Mouse (Mus musculus) myocyte (in vitro differentiated cells): ENCODE results near the gene Pbx3. TPM values are rescaled to one million over a fixed set of nuclear protein-coding genes. Genes with fewer than 3 reads are reported as not detected.
A peak's percentile ranks its signal among the peaks of the same experiment; 100 is the strongest.

ENCODE experiments used
- H3K27me3 ChIP-seq: one replicate; pipeline ENCODE4 v1.6.1; 2011; ENCODE audit not compliant: control insufficient read depth, insufficient read depth, insufficient read length
- H3K36me3 ChIP-seq: one replicate; pipeline ENCODE4 v1.6.1; 2011; ENCODE audit not compliant: control insufficient read depth, insufficient read depth
- H3K4me2 ChIP-seq: one replicate; pipeline ENCODE4 v1.6.1; 2011; ENCODE audit warnings: low read depth, control low read depth
- H3K4me3 ChIP-seq: one replicate; pipeline ENCODE4 v1.5.1; 2011; ENCODE audit warnings: mild to moderate bottlenecking, control low read depth, moderate library complexity
- H3K79me2 ChIP-seq: one replicate; pipeline ENCODE4 v1.6.1; 2011; ENCODE audit not compliant: control insufficient read depth, insufficient read depth
- H3ac ChIP-seq: one replicate; pipeline ENCODE4 v1.6.1; 2011; ENCODE audit not compliant: control insufficient read depth, insufficient read length
- CEBPB ChIP-seq: IDR thresholded peaks from 2 replicates; pipeline ENCODE4 v1.6.1; 2011; ENCODE audit warnings: mild to moderate bottlenecking, moderate library complexity; ENCODE audit not compliant: poor library complexity, insufficient read depth, severe bottlenecking
- E2F4 ChIP-seq: IDR thresholded peaks from one replicate; pipeline ENCODE4 v1.6.1; 2011; ENCODE audit warnings: mild to moderate bottlenecking, control low read depth, moderate library complexity; ENCODE audit not compliant: insufficient read depth
- MAX ChIP-seq: IDR thresholded peaks from one replicate; pipeline ENCODE4 v1.6.1; 2011; ENCODE audit warnings: low read depth, mild to moderate bottlenecking, control low read depth
- MYOD1 ChIP-seq, 3 experiments: IDR thresholded peaks; one replicate each; pipeline ENCODE4 v1.6.1; 2011; ENCODE audit warnings: control low read depth in 2 of 3, low read depth in 2 of 3, mild to moderate bottlenecking in 2 of 3, moderate library complexity in 1 of 3; ENCODE audit not compliant: insufficient read length in 2 of 3, control insufficient read depth in 1 of 3
- MYOG ChIP-seq, 3 experiments: IDR thresholded peaks; one replicate each; pipeline ENCODE4 v1.6.1; 2011; ENCODE audit warnings: control low read depth in 2 of 3, low read depth in 2 of 3, mild to moderate bottlenecking in 2 of 3; ENCODE audit not compliant: insufficient read length in 2 of 3, control insufficient read depth in 1 of 3, insufficient read depth in 1 of 3
- POLR2A ChIP-seq: IDR thresholded peaks from one replicate; pipeline ENCODE4 v1.6.1; 2011; ENCODE audit warnings: low read depth, mild to moderate bottlenecking, control low read depth, moderate library complexity; ENCODE audit not compliant: insufficient read length
- POLR2AphosphoS2 ChIP-seq: IDR thresholded peaks from one replicate; pipeline ENCODE4 v1.6.1; 2011; ENCODE audit warnings: low read depth, control low read depth; ENCODE audit not compliant: insufficient read length
- REST ChIP-seq: IDR thresholded peaks from one replicate; pipeline ENCODE4 v1.6.1; 2011; ENCODE audit warnings: mild to moderate bottlenecking, control low read depth, moderate library complexity; ENCODE audit not compliant: insufficient read depth, insufficient read length
- SRF ChIP-seq: IDR thresholded peaks from one replicate; pipeline ENCODE4 v1.6.1; 2011; ENCODE audit warnings: low read depth; ENCODE audit not compliant: control insufficient read depth, insufficient read length
- TCF12 ChIP-seq: IDR thresholded peaks from one replicate; pipeline ENCODE4 v1.6.1; 2011; ENCODE audit warnings: mild to moderate bottlenecking, control low read depth; ENCODE audit not compliant: poor library complexity, insufficient read depth, severe bottlenecking
- TCF3 ChIP-seq: IDR thresholded peaks from one replicate; pipeline ENCODE4 v1.6.1; 2011; ENCODE audit warnings: low read depth, control low read depth; ENCODE audit not compliant: insufficient read length
- USF1 ChIP-seq: IDR thresholded peaks from one replicate; pipeline ENCODE4 v1.6.1; 2011; ENCODE audit warnings: low read depth, mild to moderate bottlenecking, control low read depth, moderate library complexity
- polyA plus RNA-seq: library from polyadenylated mRNA; unstranded; fragments of >200 nt; fragmentation: generic; extraction: Trizol; gene quantifications from one replicate; pipeline ENCODE4 v1.2.1, GENCODE M21; 2012; ENCODE audit warnings: missing spikeins

Pbx3 gene
- polyA plus RNA-seq, 1 experiment, result 6.1 TPM

DNA sequence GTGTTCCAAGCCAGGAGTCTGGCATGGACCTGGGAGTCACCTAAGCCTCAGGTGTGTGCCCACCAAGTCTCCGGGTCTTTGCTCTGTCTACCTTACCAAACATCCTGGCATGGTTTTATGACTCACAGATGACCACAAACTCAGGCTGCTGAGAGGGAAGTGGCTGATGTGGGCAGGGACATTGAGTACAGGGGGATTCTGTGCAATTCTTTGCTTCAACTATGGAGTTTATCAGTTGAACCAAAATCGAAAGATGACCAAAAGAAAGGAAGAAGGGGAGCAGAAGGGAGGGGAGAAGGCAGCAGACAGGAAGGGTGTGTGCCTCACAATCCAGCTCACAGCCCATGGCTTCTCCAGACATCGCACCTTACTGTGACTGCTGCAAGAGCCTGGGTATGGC is 210.5 kb downstream of the Pbx3 start:
- H3K4me3 ChIP-seq, result no peak overlapping the region
- TF ChIP-seq E2F4 (no peak), CEBPB (no peak), MYOG (IDR thresholded peaks at IDR 0.05; ENCODE audit: control insufficient read depth in 1 of 3, insufficient read depth in 1 of 3, insufficient read length in 2 of 3, low read depth in 2 of 3) (no peak), MAX (no peak), USF1 (no peak)
- H3K36me3 ChIP-seq, result no peaks in the 10 kb centered on the region
- H3K79me2 ChIP-seq, result no peaks in the 10 kb centered on the region
- H3K27me3 ChIP-seq, result peaks cover 8% of the 10 kb centered on the region
- H3K4me2 ChIP-seq, result no peak overlapping the region
- no peak overlapping the region for H3ac ChIP-seq

DNA sequence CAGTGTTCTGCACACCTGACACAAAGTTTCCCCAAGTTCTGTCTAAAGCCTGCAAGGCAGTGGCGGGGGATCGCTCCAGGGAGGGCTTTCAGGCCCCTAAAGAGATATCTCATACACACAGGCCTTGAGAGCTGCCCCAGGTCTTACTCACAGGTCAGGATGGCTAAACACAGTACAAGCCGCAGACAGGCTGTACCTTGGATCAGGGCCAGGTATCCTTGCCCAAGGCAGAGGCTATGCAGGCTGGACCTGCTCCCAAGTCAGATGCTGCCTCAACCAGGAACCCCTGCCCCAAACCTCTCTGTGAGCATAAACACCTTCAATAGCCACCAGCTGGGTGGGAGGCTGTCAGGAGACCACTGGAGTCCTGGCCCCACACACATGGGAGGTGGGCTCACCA is 215.2 kb downstream of the Pbx3 start:
- no peak overlapping the region for H3K4me2 ChIP-seq
- H3K79me2 ChIP-seq, result no peaks in the 10 kb centered on the region
- no peak overlapping the region for H3ac ChIP-seq
- peaks cover 8% of the 10 kb centered on the region for H3K27me3 ChIP-seq
- no peak overlapping the region for H3K4me3 ChIP-seq
- no peaks in the 10 kb centered on the region for H3K36me3 ChIP-seq
- TF ChIP-seq SRF (no peak), TCF12 (no peak), E2F4 (no peak), MYOG (IDR thresholded peaks at IDR 0.05; ENCODE audit: control insufficient read depth in 1 of 3, insufficient read depth in 1 of 3, insufficient read length in 2 of 3, low read depth in 2 of 3) (no peak), POLR2AphosphoS2 (no peak), MYOD1 (IDR thresholded peaks at IDR 0.05; ENCODE audit: control insufficient read depth in 1 of 3, insufficient read length in 2 of 3, low read depth in 2 of 3) (no peak), REST (no peak), CEBPB (no peak), MAX (no peak), POLR2A (no peak), TCF3 (no peak), USF1 (no peak)

GRCm38 (mm10) chr2:34154833-34155232 is 218.1 kb downstream of the Pbx3 start:
- Histone ChIP-seq H3K4me3 (no peak overlapping the region), H3K36me3 (no peaks in the 10 kb centered on the region), H3ac (no peak overlapping the region), H3K4me2 (no peak overlapping the region), H3K79me2 (no peaks in the 10 kb centered on the region), H3K27me3 (no peaks in the 10 kb centered on the region)
- TF ChIP-seq TCF3 (no peak), POLR2AphosphoS2 (no peak), USF1 (no peak), TCF12 (no peak), MYOD1 (IDR thresholded peaks at IDR 0.05; ENCODE audit: control insufficient read depth in 1 of 3, insufficient read length in 2 of 3, low read depth in 2 of 3) (no peak), CEBPB (no peak), MAX (no peak), SRF (no peak), E2F4 (no peak), MYOG (IDR thresholded peaks at IDR 0.05; ENCODE audit: control insufficient read depth in 1 of 3, insufficient read depth in 1 of 3, insufficient read length in 2 of 3, low read depth in 2 of 3) (no peak), POLR2A (no peak), REST (no peak)

- no peak overlapping the region for H3ac ChIP-seq
- no peaks in the 10 kb centered on the region for H3K79me2 ChIP-seq
- H3K4me2 ChIP-seq, result no peak overlapping the region
- no peaks in the 10 kb centered on the region for H3K27me3 ChIP-seq
- no peaks in the 10 kb centered on the region for H3K36me3 ChIP-seq
- TF ChIP-seq REST (no peak), POLR2AphosphoS2 (no peak), CEBPB (no peak), MYOD1 (IDR thresholded peaks at IDR 0.05; ENCODE audit: control insufficient read depth in 1 of 3, insufficient read length in 2 of 3, low read depth in 2 of 3) (no peak), SRF (no peak), E2F4 (no peak), POLR2A (no peak), TCF3 (no peak), MYOG (IDR thresholded peaks at IDR 0.05; ENCODE audit: control insufficient read depth in 1 of 3, insufficient read depth in 1 of 3, insufficient read length in 2 of 3, low read depth in 2 of 3) (no peak), USF1 (no peak), TCF12 (no peak), MAX (no peak)
- H3K4me3 ChIP-seq, result no peak overlapping the region
These were observed 219.6 kb downstream of the Pbx3 start for GRCm38 (mm10) chr2:34153336-34153735.

GRCm38 (mm10) chr2:34150560-34150959 is 222.4 kb downstream of the Pbx3 start:
- Histone ChIP-seq H3K27me3 (no peaks in the 10 kb centered on the region), H3K4me2 (no peak overlapping the region), H3K79me2 (no peaks in the 10 kb centered on the region), H3ac (no peak overlapping the region), H3K36me3 (no peaks in the 10 kb centered on the region), H3K4me3 (no peak overlapping the region)
- TF ChIP-seq CEBPB (no peak), TCF3 (no peak), E2F4 (no peak), REST (no peak), SRF (no peak), MAX (no peak), USF1 (no peak), MYOD1 (IDR thresholded peaks at IDR 0.05; ENCODE audit: control insufficient read depth in 1 of 3, insufficient read length in 2 of 3, low read depth in 2 of 3) (peak in 2 of 3 experiments; percentile 3 to 55), MYOG (IDR thresholded peaks at IDR 0.05; ENCODE audit: control insufficient read depth in 1 of 3, insufficient read depth in 1 of 3, insufficient read length in 2 of 3, low read depth in 2 of 3) (peak in 1 of 3 experiments; percentile 80), POLR2A (no peak)
